Mouse (Mus musculus) layer of hippocampus, adult 8-10 months (tissue): ENCODE results near the gene Adamtsl3. TPM values are rescaled to one million over a fixed set of nuclear protein-coding genes. Genes with fewer than 3 reads are reported as not detected.
A peak's percentile ranks its signal among the peaks of the same experiment; 100 is the strongest.

ENCODE experiments used
- DNase-seq, 2 experiments: peaks; one replicate each; pipeline ENCODE4 v3.0.0; 2022; ENCODE audit warnings: low spot score in 2 of 2
- total RNA-seq, 4 experiments: library from RNA; stranded (reverse); gene quantifications; 2 replicates each; pipeline ENCODE4 v1.2.4; 2022

The Adamtsl3 gene
- total RNA-seq, 4 experiments from 2014 or later = 2.0 to 4.4 (median 3.6) TPM

GRCm38 (mm10) chr7:82647183-82647582 is 311.7 kb downstream of the Adamtsl3 start:
- DNase-seq = no peak

- DNase-seq = no peak
Measured at GRCm38 (mm10) chr7:82647909-82648308, 312.4 kb downstream of the Adamtsl3 start.

GRCm38 (mm10) chr7:82648353-82649080 is 313.0 kb downstream of the Adamtsl3 start, which contains the start of the genes Saxo2 and Efl1:
Gene Saxo2 (minus strand): TSS chr7:82648528.
Gene Efl1 (plus strand): TSS chr7:82648614.
- peak; percentile 95 to 96 for DNase-seq

- DNase-seq = no peak
Measured at GRCm38 (mm10) chr7:82649081-82649445, 313.6 kb downstream of the Adamtsl3 start.

Other genes starting within 250 kb of the Adamtsl3 start
- 10 to 100 TPM; 41.8 to 43.4 (median 43.2) TPM for gene Sh3gl3, start 161.9 kb upstream of the Adamtsl3 start, total RNA-seq